Mouse (Mus musculus): ENCODE results near the gene Mrps16. TPM values are rescaled to one million over a fixed set of nuclear protein-coding genes. Genes with fewer than 3 reads are reported as not detected.

The Mrps16 gene
- 98.6 TPM for polyA plus RNA-seq (2017; shearing (Covaris generic))

GRCm38 (mm10) chr14:20393205-20393913 is at the start of gene Mrps16:
Mrps16 (minus strand) TSS chr14:20393634.

GRCm38 (mm10) chr14:20388441-20389129 is 4.8 kb downstream of the Mrps16 start, which contains the start of gene Dnajc9:
Dnajc9 (minus strand) TSS chr14:20388910.

GRCm38 (mm10) chr14:20347991-20348541 is 45.4 kb downstream of the Mrps16 start, which contains the start of the genes Ecd and Fam149b:
Ecd (minus strand) TSS chr14:20348121.
Fam149b (plus strand) TSS chr14:20348162.

Other genes with a start within 250 kb of the Mrps16 start
- 6.7 TPM for gene Kcnk5, start 211.8 kb downstream of the Mrps16 start, polyA plus RNA-seq (2017; shearing (Covaris generic))
- gene Kcnk16, start 124.4 kb downstream of the Mrps16 start, polyA plus RNA-seq (2017; shearing (Covaris generic)) = not detected
- 17.6 TPM for gene Nudt13, start 98.9 kb downstream of the Mrps16 start, polyA plus RNA-seq (2017; shearing (Covaris generic))
- gene Ecd, start 45.5 kb downstream of the Mrps16 start, polyA plus RNA-seq (2017; shearing (Covaris generic)) = 61.1 TPM
- 75.8 TPM for gene Fam149b, start 45.5 kb downstream of the Mrps16 start, polyA plus RNA-seq (2017; shearing (Covaris generic))
- gene Dnajc9, start 4.7 kb downstream of the Mrps16 start, polyA plus RNA-seq (2017; shearing (Covaris generic)) = 145 TPM
- gene Cfap70, start 58.6 kb upstream of the Mrps16 start, polyA plus RNA-seq (2017; shearing (Covaris generic)) = not detected
- gene Anxa7, start 86.5 kb upstream of the Mrps16 start, polyA plus RNA-seq (2017; shearing (Covaris generic)) = 44.0 TPM
- 1.7 TPM for gene Mss51, start 103.3 kb upstream of the Mrps16 start, polyA plus RNA-seq (2017; shearing (Covaris generic))
- 31.4 TPM for gene Ppp3cb, start 152.9 kb upstream of the Mrps16 start, polyA plus RNA-seq (2017; shearing (Covaris generic))
- gene Usp54, start 247.4 kb upstream of the Mrps16 start, polyA plus RNA-seq (2017; shearing (Covaris generic)) = 3.5 TPM